Mouse (Mus musculus) kidney, adult 2 months (tissue): ENCODE data around the gene Scn10a.

Experiments used
- CTCF ChIP-seq: fragments of 200-500 bp; conservative IDR thresholded peaks from 2 replicates; pipeline ENCODE4 v1.5.1; 2011; ENCODE audit warnings: low read depth, mild to moderate bottlenecking, control low read depth, low read length, moderate library complexity, mixed read lengths; ENCODE audit not compliant: insufficient read depth, insufficient read length
- POLR2A ChIP-seq: fragments of 200-500 bp; IDR thresholded peaks from one replicate; pipeline ENCODE4 v1.6.1; 2011; ENCODE audit warnings: low read depth, low read length, control low read depth

GRCm38 (mm10) chr9:119680896-119681295, 38.2 kb downstream of the Scn10a start:
- no peak for TF ChIP-seq POLR2A
- no peak for TF ChIP-seq CTCF
